Comparison of ENCODE assay signal across 10 mouse cellular contexts in the genomic region with DNA sequence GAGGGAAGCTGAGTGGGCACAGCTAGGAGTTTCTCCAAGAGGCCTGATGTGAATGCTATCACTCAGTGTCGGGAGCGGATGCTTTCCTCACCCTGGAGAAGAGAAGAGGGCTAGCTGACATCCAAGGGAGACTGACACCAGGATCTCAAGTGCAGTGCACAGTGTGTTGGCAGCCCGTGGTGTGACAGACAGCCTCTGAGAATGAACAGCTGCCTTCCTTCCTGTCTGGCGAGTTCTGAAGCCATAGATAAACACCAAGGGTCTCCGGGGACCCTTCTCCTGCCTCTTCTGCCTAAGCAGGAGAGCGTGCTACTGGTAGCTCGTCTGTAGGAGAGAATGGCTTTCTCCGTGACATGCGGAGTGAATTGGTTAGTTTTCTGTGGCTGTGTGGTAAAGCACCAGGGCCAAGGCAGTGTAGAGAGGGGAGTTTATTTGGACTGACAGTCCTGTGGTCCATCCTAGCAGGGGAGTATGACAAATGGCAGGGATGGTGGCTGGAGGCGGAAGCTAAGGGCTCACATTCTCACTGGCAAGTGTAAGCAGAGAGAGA. TPM values are rescaled to one million over a fixed set of nuclear protein-coding genes. Genes with fewer than 3 reads are reported as not detected.
DNase-seq lines count a peak whose midpoint lies in the region; ATAC-seq and TF ChIP-seq lines count a peak whose summit lies in the region.
"Had no signal": no experiment of that assay in that cellular context is flagged by ENCODE, and none has a peak within 500 bp of the region (broad histone marks: within the 10 kb centered on the region; RNA-seq: fewer than 3 reads in every experiment).

No protein-coding gene starts in this region.

- WGBS in heart, embryonic 13.5 days, result 11% methylated on average over 10 of the region's 10 CpGs
- 19% methylated on average over 10 of the region's 10 CpGs for WGBS in liver, embryonic 12.5 days (ENCODE audit: insufficient replicate concordance)

- no peak for TF ChIP-seq CTCF in C2C12 (IDR thresholded peaks at IDR 0.05; ENCODE audit: control insufficient read depth, insufficient read depth, insufficient read length)

- H3K27me3 ChIP-seq in C2C12 (ENCODE audit: control insufficient read depth, insufficient read depth, insufficient read length), result no peaks in the 10 kb centered on the region
- H3K27me3 ChIP-seq in heart, embryonic 13.5 days (replicated peaks), result peaks cover 49% of the 10 kb centered on the region
- H3K27me3 ChIP-seq in liver, embryonic 12.5 days (replicated peaks), result no peaks in the 10 kb centered on the region

- peaks cover 95% of the 10 kb centered on the region for H3K79me3 ChIP-seq in C2C12 (ENCODE audit: low read depth)

- no peak overlapping the region for H3K4me3 ChIP-seq in C2C12 (ENCODE audit: insufficient read depth, poor library complexity, severe bottlenecking)
- H3K4me3 ChIP-seq in heart, embryonic 13.5 days, result peak overlapping the region; percentile 20; the same call in 1 of the 2 replicates
- no peak overlapping the region for H3K4me3 ChIP-seq in liver, embryonic 12.5 days
- H3K4me3 ChIP-seq: layer of hippocampus, adult 2 months had no signal

- no peak for DNase-seq in frontal cortex, postnatal 36 days (ENCODE audit: low spot score in 2 of 2)
- no peak for DNase-seq in ovary, adult 18-20 months (ENCODE audit: low spot score)
- no peak for DNase-seq in testis, postnatal 10 days (ENCODE audit: low spot score)
- DNase-seq: right cerebral cortex, postnatal 14 days had no signal

- peak; percentile 25; the same call in 1 of the 2 replicates for ATAC-seq in frontal cortex, adult (ENCODE audit: low TSS enrichment)
- peak; percentile 51; the same call in 1 of the 2 replicates for ATAC-seq in heart, embryonic 13.5 days (ENCODE audit: extremely low read depth, insufficient number of reproducible peaks, low FRiP score, low TSS enrichment)
- ATAC-seq in liver, embryonic 12.5 days, result peak; percentile 49; the same call in 1 of the 2 replicates
- no peak for ATAC-seq in erythroid progenitor cell, adult 5-6 weeks (replicated peaks; ENCODE audit: low FRiP score, poor library complexity, severe bottlenecking)

- H3K36me3 ChIP-seq in C2C12 (ENCODE audit: control insufficient read depth, insufficient read depth), result peaks cover 51% of the 10 kb centered on the region
- H3K36me3 ChIP-seq in heart, embryonic 13.5 days, result no peaks in the 10 kb centered on the region
- H3K36me3 ChIP-seq in liver, embryonic 12.5 days, result no peaks in the 10 kb centered on the region

- H3K9ac ChIP-seq in heart, embryonic 13.5 days, result peak overlapping the region; percentile 53; the same call in 1 of the 2 replicates
- no peak overlapping the region for H3K9ac ChIP-seq in liver, embryonic 12.5 days

- H3K79me2 ChIP-seq in C2C12 (ENCODE audit: control insufficient read depth, insufficient read depth), result peaks cover 100% of the 10 kb centered on the region

- peaks cover 36% of the 10 kb centered on the region for H3K4me1 ChIP-seq in heart, embryonic 13.5 days
- peaks cover 25% of the 10 kb centered on the region for H3K4me1 ChIP-seq in liver, embryonic 12.5 days

- H3K27ac ChIP-seq in heart, embryonic 13.5 days (replicated peaks), result peak overlapping the region; percentile 53
- peak overlapping the region; percentile 56; the same call in 1 of the 2 replicates for H3K27ac ChIP-seq in liver, embryonic 12.5 days
- H3K27ac ChIP-seq: layer of hippocampus, adult 2 months had no signal

- H3K9me3 ChIP-seq in heart, embryonic 13.5 days, result no peaks in the 10 kb centered on the region
- H3K9me3 ChIP-seq in liver, embryonic 12.5 days (replicated peaks), result no peaks in the 10 kb centered on the region

- H3K4me2 ChIP-seq in heart, embryonic 13.5 days, result peak overlapping the region; percentile 60
- peak overlapping the region; percentile 20; the same call in 1 of the 2 replicates for H3K4me2 ChIP-seq in liver, embryonic 12.5 days

- no peak overlapping the region for H3ac ChIP-seq in C2C12 (ENCODE audit: control insufficient read depth, insufficient read length, low read depth)

TF ChIP-seq in C2C12, 6 proteins besides CTCF, POLR2A, EP300 and RAD21:
- no peak for TF ChIP-seq CEBPB (IDR thresholded peaks at IDR 0.05; ENCODE audit: low read depth)
- TF ChIP-seq MYOD1 (IDR thresholded peaks at IDR 0.05; ENCODE audit: control insufficient read depth, insufficient read length, low read depth), result peak; percentile 53

RNA-seq across cellular contexts. Expression of gene Myo10, which starts 58.0 kb away (rescaled TPM):
- 89.8 TPM for polyA plus RNA-seq in C2C12 (2012; fragmentation: generic; extraction: Trizol)
- polyA plus RNA-seq in heart, embryonic 13.5 days (2015; fragmentation: Nextera tagmentation; extraction: Ambion mirVana), result 11.0 and 12.1 TPM in 2 replicates
- polyA plus RNA-seq in liver, embryonic 12.5 days (2016; fragmentation: Nextera tagmentation; extraction: Ambion mirVana), result 7.1 and 7.3 TPM in 2 replicates
- 4.7 and 8.4 TPM in 2 replicates for total RNA-seq in erythroid progenitor cell, adult 5-6 weeks (2015; ENCODE audit: low replicate concordance)
- 2.2 and 7.9 TPM in 2 replicates for total RNA-seq in erythroid progenitor cell, adult 5-6 weeks (2017; ENCODE audit: low replicate concordance)
